Comparison of ENCODE assay signal across 19 mouse cellular contexts in the genomic region with DNA sequence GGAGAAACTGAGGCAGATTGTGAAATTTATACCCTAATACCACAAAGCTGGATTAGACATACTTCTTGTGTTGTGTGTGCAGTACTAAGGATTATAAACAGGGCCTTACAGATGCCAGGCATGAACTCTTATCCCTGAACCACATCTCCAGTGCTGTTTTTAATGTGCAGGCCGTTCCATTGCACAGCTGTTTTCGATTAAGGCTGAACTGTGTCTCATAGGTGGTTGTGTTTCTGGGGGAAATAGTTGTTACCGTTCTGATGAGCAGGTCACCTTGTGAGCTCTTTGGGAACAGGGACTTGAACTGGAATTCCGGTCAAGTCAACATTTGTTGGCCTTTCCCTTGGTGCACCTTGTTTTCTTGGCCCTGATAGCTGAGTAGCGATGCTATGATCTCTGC. TPM values are rescaled to one million over a fixed set of nuclear protein-coding genes. Genes with fewer than 3 reads are reported as not detected.
A peak's percentile ranks its signal among the peaks of the same experiment; 100 is the strongest.
DNase-seq lines count a peak whose midpoint lies in the region; ATAC-seq and TF ChIP-seq lines count a peak whose summit lies in the region.
"Had no signal": no experiment of that assay in that cellular context is flagged by ENCODE, and none has a peak within 500 bp of the region (broad histone marks: within the 10 kb centered on the region; RNA-seq: fewer than 3 reads in every experiment).

No protein-coding gene starts in this region.

- no peaks in the 10 kb centered on the region for H3K9me3 ChIP-seq in embryonic facial prominence, embryonic 11.5 days (replicated peaks; ENCODE audit: control insufficient read depth, low read length)
- no peaks in the 10 kb centered on the region for H3K9me3 ChIP-seq in limb, embryonic 11.5 days (ENCODE audit: control insufficient read depth, low read length)
- no peaks in the 10 kb centered on the region for H3K9me3 ChIP-seq in liver, postnatal 0 days (ENCODE audit: low read length)
- no peaks in the 10 kb centered on the region for H3K9me3 ChIP-seq in hindbrain, postnatal 0 days (ENCODE audit: low read length)
- H3K9me3 ChIP-seq: forebrain, embryonic 15.5 days; heart, embryonic 13.5 days; hindbrain, embryonic 15.5 days; intestine, embryonic 15.5 days had no signal

- no peak for ATAC-seq in embryonic facial prominence, embryonic 11.5 days (replicated peaks; ENCODE audit: insufficient number of reproducible peaks, low FRiP score, low TSS enrichment, low read depth)
- no peak for ATAC-seq in limb, embryonic 11.5 days (ENCODE audit: insufficient number of reproducible peaks, low FRiP score, low TSS enrichment, low read depth)
- no peak for ATAC-seq in liver, postnatal 0 days
- ATAC-seq in hindbrain, postnatal 0 days, result no peak
- ATAC-seq: forebrain, embryonic 15.5 days; intestine, embryonic 15.5 days had no signal

- whole genome bisulfite sequencing in embryonic facial prominence, embryonic 11.5 days, result 48% methylated on average over 5 of the region's 5 CpGs
- WGBS in limb, embryonic 11.5 days, result 40% methylated on average over 5 of the region's 5 CpGs
- WGBS in liver, postnatal 0 days (ENCODE audit: insufficient replicate concordance), result 81% methylated on average over 5 of the region's 5 CpGs
- 90% methylated on average over 5 of the region's 5 CpGs for WGBS in hindbrain, postnatal 0 days

- no peaks in the 10 kb centered on the region for H3K27me3 ChIP-seq in embryonic facial prominence, embryonic 11.5 days (ENCODE audit: control insufficient read depth, insufficient read depth, low read length)
- H3K27me3 ChIP-seq in limb, embryonic 11.5 days (ENCODE audit: control insufficient read depth, insufficient read depth, low read length), result no peaks in the 10 kb centered on the region
- H3K27me3 ChIP-seq in liver, postnatal 0 days (ENCODE audit: insufficient read depth, low read length), result no peaks in the 10 kb centered on the region
- no peaks in the 10 kb centered on the region for H3K27me3 ChIP-seq in hindbrain, postnatal 0 days (ENCODE audit: insufficient read depth, low read length)
- H3K27me3 ChIP-seq: CH12.LX; forebrain, embryonic 15.5 days; heart, embryonic 13.5 days; hindbrain, embryonic 15.5 days; intestine, embryonic 15.5 days had no signal

- no peak for TF ChIP-seq EP300 in liver, postnatal 0 days (IDR thresholded peaks at IDR 0.05; ENCODE audit: low read depth)

- no peaks in the 10 kb centered on the region for H3K36me3 ChIP-seq in embryonic facial prominence, embryonic 11.5 days (replicated peaks; ENCODE audit: control insufficient read depth, insufficient read depth, low read depth, low read length)
- no peaks in the 10 kb centered on the region for H3K36me3 ChIP-seq in limb, embryonic 11.5 days (ENCODE audit: control insufficient read depth, insufficient read depth, low read length)
- H3K36me3 ChIP-seq in liver, postnatal 0 days (replicated peaks; ENCODE audit: insufficient read depth, low read length), result no peaks in the 10 kb centered on the region
- H3K36me3 ChIP-seq in hindbrain, postnatal 0 days (ENCODE audit: insufficient read depth, low read length), result no peaks in the 10 kb centered on the region
- H3K36me3 ChIP-seq: forebrain, embryonic 15.5 days; heart, embryonic 13.5 days; hindbrain, embryonic 15.5 days; intestine, embryonic 15.5 days had no signal

- H3K4me3 ChIP-seq in embryonic facial prominence, embryonic 11.5 days (ENCODE audit: low read depth, low read length), result no peak overlapping the region
- no peak overlapping the region for H3K4me3 ChIP-seq in limb, embryonic 11.5 days (ENCODE audit: low read depth, low read length)
- H3K4me3 ChIP-seq in liver, postnatal 0 days (ENCODE audit: low read depth, low read length), result no peak overlapping the region
- no peak overlapping the region for H3K4me3 ChIP-seq in hindbrain, postnatal 0 days (ENCODE audit: low read length)
- H3K4me3 ChIP-seq: forebrain, embryonic 15.5 days; heart, embryonic 13.5 days; hindbrain, embryonic 15.5 days; intestine, embryonic 15.5 days had no signal

- DNase-seq in embryo, embryonic 10.5 days (ENCODE audit: low spot score), result peak; percentile 58
- peak; percentile 84 for DNase-seq in embryonic facial prominence, embryonic 11.5 days (ENCODE audit: low spot score)
- peak; percentile 71 for DNase-seq in limb, embryonic 11.5 days (ENCODE audit: low spot score)
- peak; percentile 41 for DNase-seq in mesoderm, embryonic 11.5 days (ENCODE audit: low read depth, low spot score)
- no peak for DNase-seq in liver, postnatal 0 days
- DNase-seq in hindbrain, postnatal 0 days (ENCODE audit: low spot score), result no peak
- no peak for DNase-seq in kidney, postnatal 14 days
- DNase-seq: adrenal gland, adult 2 months; adrenal gland, postnatal 25 days; cerebellum, adult 18-20 months; cerebellum, adult 9-11 months; cerebellum, postnatal 36 days; gastrocnemius, postnatal 10 days; heart, postnatal 36 days had no signal

- no peak for TF ChIP-seq CTCF in liver, postnatal 0 days (IDR thresholded peaks at IDR 0.05; ENCODE audit: low read depth)
- no peak for TF ChIP-seq CTCF in hindbrain, postnatal 0 days (IDR thresholded peaks at IDR 0.05; ENCODE audit: low read depth)

- no peak overlapping the region for H3K9ac ChIP-seq in embryonic facial prominence, embryonic 11.5 days (replicated peaks; ENCODE audit: low read length)
- no peak overlapping the region for H3K9ac ChIP-seq in limb, embryonic 11.5 days (ENCODE audit: low read length)
- H3K9ac ChIP-seq in liver, postnatal 0 days (replicated peaks), result no peak overlapping the region
- no peak overlapping the region for H3K9ac ChIP-seq in hindbrain, postnatal 0 days (replicated peaks; ENCODE audit: low read length)
- H3K9ac ChIP-seq: forebrain, embryonic 15.5 days; heart, embryonic 13.5 days; hindbrain, embryonic 15.5 days; intestine, embryonic 15.5 days had no signal

- H3K4me2 ChIP-seq in embryonic facial prominence, embryonic 11.5 days (ENCODE audit: low read depth, low read length), result no peak overlapping the region
- H3K4me2 ChIP-seq in limb, embryonic 11.5 days (ENCODE audit: low read depth, severe bottlenecking), result no peak overlapping the region
- no peak overlapping the region for H3K4me2 ChIP-seq in liver, postnatal 0 days (ENCODE audit: low read depth, low read length)
- no peak overlapping the region for H3K4me2 ChIP-seq in hindbrain, postnatal 0 days (ENCODE audit: low read depth, low read length)
- H3K4me2 ChIP-seq: forebrain, embryonic 15.5 days; heart, embryonic 13.5 days; hindbrain, embryonic 15.5 days; intestine, embryonic 15.5 days had no signal

- no peak overlapping the region for H3K27ac ChIP-seq in embryonic facial prominence, embryonic 11.5 days (replicated peaks; ENCODE audit: low read depth, low read length)
- peak overlapping the region; percentile 42; the same call in 1 of the 2 replicates for H3K27ac ChIP-seq in limb, embryonic 11.5 days (replicated peaks; ENCODE audit: low read depth, low read length)
- no peak overlapping the region for H3K27ac ChIP-seq in liver, postnatal 0 days (ENCODE audit: low read depth)
- H3K27ac ChIP-seq in hindbrain, postnatal 0 days, result no peak overlapping the region
- H3K27ac ChIP-seq: forebrain, embryonic 15.5 days; heart, embryonic 13.5 days; hindbrain, embryonic 15.5 days; intestine, embryonic 15.5 days had no signal

- peaks cover 3% of the 10 kb centered on the region; the same call in 1 of the 2 replicates for H3K4me1 ChIP-seq in embryonic facial prominence, embryonic 11.5 days (ENCODE audit: control insufficient read depth, insufficient read depth, low read length)
- H3K4me1 ChIP-seq in limb, embryonic 11.5 days (ENCODE audit: control insufficient read depth, insufficient read depth, low read length), result peaks cover 8% of the 10 kb centered on the region
- H3K4me1 ChIP-seq in liver, postnatal 0 days (ENCODE audit: insufficient read depth), result peaks cover 4% of the 10 kb centered on the region; the same call in 1 of the 2 replicates
- H3K4me1 ChIP-seq in hindbrain, postnatal 0 days (ENCODE audit: insufficient read depth, low read length), result 0 out of 2 replicates have a peak, but pooled peaks cover 3% of the 10 kb centered on the region
- H3K4me1 ChIP-seq: forebrain, embryonic 15.5 days; heart, embryonic 13.5 days had no signal

RNA-seq across cellular contexts. Expression of a gene that starts 38.5 kb away (rescaled TPM):
- 15.3 and 15.9 TPM in 2 replicates for polyA plus RNA-seq in embryonic facial prominence, embryonic 11.5 days (2014; fragmentation: Nextera tagmentation; extraction: Ambion mirVana)
- polyA plus RNA-seq in limb, embryonic 11.5 days (2014; fragmentation: Nextera tagmentation; extraction: Ambion mirVana), result 15.4 and 15.8 TPM in 2 replicates
- 0.47 and 0.63 TPM in 2 replicates for polyA plus RNA-seq in liver, postnatal 0 days (2015; fragmentation: Nextera tagmentation; extraction: Ambion mirVana)
- 31.8 and 38.0 TPM in 2 replicates for total RNA-seq in hindbrain, postnatal 0 days (2014; rRNA removed)
- polyA plus RNA-seq in hindbrain, postnatal 0 days (2015; fragmentation: Nextera tagmentation; extraction: Ambion mirVana), result 5.9 and 6.0 TPM in 2 replicates

Comparison
In these comparisons a context has a peak if more than half of its experiments do, and no peak if none do; other contexts are left out.
1. DNase-seq: peak in embryo, embryonic 10.5 days (single experiment), embryonic facial prominence, embryonic 11.5 days (single experiment), limb, embryonic 11.5 days (single experiment) and mesoderm, embryonic 11.5 days (single experiment); none in liver, postnatal 0 days (single experiment), hindbrain, postnatal 0 days (single experiment) and kidney, postnatal 14 days (single experiment).